Mouse (Mus musculus) kidney, adult 2 months (tissue): ENCODE measurements around the gene A830018L16Rik. TPM values are rescaled to one million over a fixed set of nuclear protein-coding genes. Genes with fewer than 3 reads are reported as not detected.

ENCODE experiments used
- DNase-seq: peaks from one replicate; pipeline ENCODE4 v3.0.0; 2021
- H3K27ac ChIP-seq: fragments of 200-500 bp; 2 replicates; pipeline ENCODE4 v1.5.1; 2012; ENCODE audit warnings: low read depth, low read length, control low read depth, inconsistent platforms; ENCODE audit not compliant: insufficient read depth
- H3K27me3 ChIP-seq: fragments of 200-500 bp; replicated peaks from 2 replicates; pipeline ENCODE4 v1.6.1; 2012; ENCODE audit warnings: mild to moderate bottlenecking, moderate library complexity, low read length, inconsistent platforms; ENCODE audit not compliant: control insufficient read depth, insufficient read depth
- H3K36me3 ChIP-seq: fragments of 200-500 bp; 2 replicates; pipeline ENCODE4 v1.6.1; 2012; ENCODE audit warnings: mild to moderate bottlenecking, moderate library complexity, low read length, inconsistent platforms; ENCODE audit not compliant: control insufficient read depth, insufficient read depth
- H3K4me1 ChIP-seq: fragments of 200-500 bp; 2 replicates; pipeline ENCODE4 v1.6.1; 2011; ENCODE audit warnings: low read length; ENCODE audit not compliant: control insufficient read depth, insufficient read depth
- H3K4me3 ChIP-seq: fragments of 200-500 bp; 2 replicates; pipeline ENCODE4 v1.5.1; 2011; ENCODE audit warnings: mild to moderate bottlenecking, low read depth, low read length, control low read depth; ENCODE audit not compliant: insufficient read depth
- CTCF ChIP-seq: fragments of 200-500 bp; conservative IDR thresholded peaks from 2 replicates; pipeline ENCODE4 v1.5.1; 2011; ENCODE audit warnings: low read depth, mild to moderate bottlenecking, control low read depth, low read length, moderate library complexity, mixed read lengths; ENCODE audit not compliant: insufficient read depth, insufficient read length
- POLR2A ChIP-seq: fragments of 200-500 bp; IDR thresholded peaks from one replicate; pipeline ENCODE4 v1.6.1; 2011; ENCODE audit warnings: low read depth, low read length, control low read depth
- WGBS: fragments of 180-500 bp; shearing (Covaris S2); methylation state at CpG from one replicate; pipeline ENCODE4 v1.1.7; 2018; 5-methylcytosine and 5-hydroxymethylcytosine counted together
- polyA plus RNA-seq: library from polyadenylated mRNA; depleted of rRNA; stranded (reverse); fragments of >200 nt; gene quantifications from 2 replicates; pipeline ENCODE4 v1.2.3, GENCODE M21; 2012

Gene A830018L16Rik
- polyA plus RNA-seq, 1 experiment: 0.58 TPM

DNA sequence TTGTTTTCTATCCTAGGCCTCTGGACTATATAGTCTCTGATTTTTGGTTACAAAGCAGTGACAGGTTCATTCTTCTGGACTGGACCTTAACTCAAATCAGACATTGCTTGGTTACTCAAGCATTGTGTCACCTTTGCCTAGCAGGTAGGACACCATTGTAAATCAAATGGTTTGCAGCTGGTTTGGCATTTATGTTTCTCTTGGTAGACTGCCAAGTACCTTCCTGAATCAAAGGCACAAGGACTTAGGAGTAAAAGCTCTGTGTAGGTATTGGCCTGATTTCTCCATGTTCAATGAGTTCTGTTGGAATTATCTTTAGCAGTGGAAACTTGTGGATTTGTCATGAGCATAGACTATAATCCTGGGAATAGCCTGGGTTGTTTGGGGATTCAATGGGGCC is 338.1 kb downstream of the A830018L16Rik start:
- TF ChIP-seq CTCF: no peak
- TF ChIP-seq POLR2A: no peak
- no peak overlapping the region for H3K4me3 ChIP-seq
- DNase-seq: peak; percentile 62
- no peaks in the 10 kb centered on the region; the same call in 1 of the 2 replicates for H3K4me1 ChIP-seq
- no peak overlapping the region for H3K27ac ChIP-seq
- H3K27me3 ChIP-seq: no peaks in the 10 kb centered on the region
- no peaks in the 10 kb centered on the region for H3K36me3 ChIP-seq

DNA sequence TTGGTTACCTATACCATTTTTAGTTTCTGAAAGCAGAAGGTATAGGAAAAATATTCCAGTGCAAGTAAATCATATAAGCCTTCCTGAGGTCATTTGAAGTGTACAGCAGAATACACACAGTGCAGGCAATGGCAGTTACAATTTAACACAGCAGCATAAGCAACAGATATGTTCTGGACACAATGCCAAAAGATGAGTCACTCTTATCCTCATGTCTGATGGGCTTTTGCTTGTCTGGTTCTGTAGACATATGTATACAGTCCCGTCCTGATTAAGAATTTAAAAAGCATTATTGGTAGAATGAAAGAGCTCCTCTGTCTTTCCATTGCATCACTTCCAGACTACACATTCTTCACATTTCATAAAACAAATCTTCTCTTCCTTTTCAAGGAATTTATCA is 374.4 kb downstream of the A830018L16Rik start:
- DNase-seq: no peak
- no peaks in the 10 kb centered on the region for H3K36me3 ChIP-seq
- WGBS: 60% methylated on average over 1 of the region's 1 CpGs
- no peak overlapping the region for H3K4me3 ChIP-seq
- no peaks in the 10 kb centered on the region for H3K4me1 ChIP-seq
- H3K27ac ChIP-seq: no peak overlapping the region
- TF ChIP-seq POLR2A: no peak
- TF ChIP-seq CTCF: no peak
- no peaks in the 10 kb centered on the region for H3K27me3 ChIP-seq

DNA sequence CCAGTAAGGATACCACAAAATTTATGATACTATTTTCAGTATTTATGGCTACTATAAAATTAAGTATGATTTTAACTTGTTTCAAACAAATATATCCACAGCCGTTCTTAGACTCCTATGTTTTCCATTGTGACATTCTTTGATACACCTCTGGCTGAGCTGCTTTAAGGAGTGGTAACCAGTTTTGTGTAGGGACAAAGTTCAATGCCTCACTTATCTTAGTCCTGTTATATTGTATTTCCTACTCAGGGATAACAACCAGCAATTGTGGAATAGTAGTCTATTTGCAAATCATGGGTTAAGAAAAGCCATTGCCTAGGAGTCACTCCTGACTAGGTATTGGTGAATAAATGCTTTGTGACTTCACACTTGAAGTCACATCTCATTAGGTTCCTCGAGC is 378.9 kb downstream of the A830018L16Rik start:
- Histone ChIP-seq H3K36me3 (no peaks in the 10 kb centered on the region), H3K27ac (no peak overlapping the region), H3K4me3 (no peak overlapping the region), H3K4me1 (no peaks in the 10 kb centered on the region), H3K27me3 (no peaks in the 10 kb centered on the region)
- TF ChIP-seq POLR2A (no peak), CTCF (no peak)
- WGBS: 54% methylated on average over 2 of the region's 2 CpGs
- no peak for DNase-seq

DNA sequence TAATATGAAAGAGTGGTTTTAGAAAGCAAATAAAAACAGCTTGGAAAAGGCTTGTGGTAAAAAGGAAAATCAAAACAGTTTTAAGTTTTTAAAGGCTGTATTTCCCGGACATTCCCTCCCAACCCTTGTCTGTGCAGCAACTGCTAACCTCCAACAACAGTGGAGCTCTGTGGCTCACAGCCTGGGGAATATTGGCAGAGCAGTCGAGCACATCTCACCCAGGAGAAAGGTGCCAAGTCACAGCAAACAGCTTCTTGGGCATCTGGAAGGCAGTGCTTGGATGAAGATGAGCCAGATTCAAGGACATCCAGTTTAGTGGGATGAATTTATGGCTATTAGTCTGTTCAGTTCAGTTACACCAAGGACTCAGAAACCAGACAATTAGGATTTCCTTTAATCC is 381.8 kb downstream of the A830018L16Rik start:
- Histone ChIP-seq H3K36me3 (no peaks in the 10 kb centered on the region), H3K4me3 (no peak overlapping the region), H3K27me3 (no peaks in the 10 kb centered on the region), H3K4me1 (no peaks in the 10 kb centered on the region), H3K27ac (no peak overlapping the region)
- TF ChIP-seq POLR2A: no peak
- no peak for TF ChIP-seq CTCF
- no peak for DNase-seq
- 44% methylated on average over 2 of the region's 2 CpGs for WGBS

DNA sequence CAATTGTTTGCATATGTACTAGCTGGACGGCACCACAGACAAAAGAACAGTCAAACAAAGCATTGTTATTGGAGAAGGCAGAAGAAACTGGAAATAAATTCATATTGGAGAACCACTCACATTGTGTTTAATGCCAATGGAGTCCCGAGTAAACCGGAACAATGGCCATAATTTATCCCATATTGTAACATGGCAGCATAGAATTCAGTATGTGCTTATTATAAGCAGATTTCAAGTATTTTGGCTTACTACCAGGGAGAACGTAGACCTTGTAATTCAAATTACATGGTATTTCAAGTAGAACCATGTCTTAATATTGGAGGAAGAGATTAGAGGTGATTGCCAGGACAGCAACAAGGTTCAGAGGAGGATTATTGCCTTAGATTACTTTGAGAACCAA is 458.9 kb downstream of the A830018L16Rik start:
- Histone ChIP-seq H3K27me3 (no peaks in the 10 kb centered on the region), H3K4me3 (no peak overlapping the region), H3K27ac (no peak overlapping the region), H3K4me1 (no peaks in the 10 kb centered on the region), H3K36me3 (no peaks in the 10 kb centered on the region)
- DNase-seq: no peak
- TF ChIP-seq POLR2A (no peak), CTCF (no peak)
- 83% methylated on average over 4 of the region's 4 CpGs for WGBS

DNA sequence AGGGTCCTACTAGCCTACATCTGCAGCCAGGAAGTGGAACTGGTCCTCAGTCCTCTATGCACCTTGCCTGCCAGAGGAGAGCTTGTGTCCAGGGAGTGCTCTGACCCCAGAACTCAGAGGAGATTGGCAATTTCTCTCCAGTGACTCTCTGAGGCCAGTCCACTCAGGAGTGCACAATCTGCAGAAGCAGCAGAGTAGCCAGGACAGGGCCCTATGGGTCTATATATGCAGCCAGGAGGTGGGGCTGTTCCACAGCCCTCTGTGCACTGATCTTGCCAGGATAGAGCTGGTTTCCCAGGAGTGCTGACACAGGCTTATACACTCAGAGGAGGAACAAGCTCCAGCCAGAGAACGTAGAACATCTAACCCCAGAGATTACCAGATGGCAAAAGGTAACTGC is 459.7 kb downstream of the A830018L16Rik start:
- no peak for DNase-seq
- no peaks in the 10 kb centered on the region for H3K36me3 ChIP-seq
- H3K4me3 ChIP-seq: no peak overlapping the region
- TF ChIP-seq CTCF (no peak), POLR2A (no peak)
- WGBS: 61% methylated on average over 1 of the region's 1 CpGs
- H3K4me1 ChIP-seq: no peaks in the 10 kb centered on the region
- H3K27me3 ChIP-seq: no peaks in the 10 kb centered on the region
- no peak overlapping the region for H3K27ac ChIP-seq

DNA sequence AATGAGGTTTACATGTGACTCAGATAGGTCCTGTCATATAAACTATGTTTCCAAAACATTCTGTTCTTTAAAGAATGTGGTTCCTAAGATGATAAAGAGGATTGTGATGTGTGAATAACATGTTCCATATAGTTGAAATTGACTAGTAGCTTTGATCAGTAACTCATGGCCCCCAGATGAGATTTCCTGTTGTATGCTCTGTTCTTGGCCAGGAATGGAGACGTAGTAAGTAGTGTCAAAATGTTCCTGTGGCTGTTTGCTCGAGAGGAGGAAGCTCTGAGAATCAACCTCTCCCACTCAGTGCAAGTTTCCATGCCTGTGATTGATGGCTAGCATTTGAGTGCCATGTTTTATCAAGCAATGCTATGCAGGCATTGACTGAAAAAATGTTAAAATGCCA is 467.8 kb downstream of the A830018L16Rik start:
- 13% methylated on average over 2 of the region's 2 CpGs for WGBS
- no peak for DNase-seq
- H3K27me3 ChIP-seq: no peaks in the 10 kb centered on the region
- TF ChIP-seq CTCF: no peak
- TF ChIP-seq POLR2A: no peak
- H3K4me3 ChIP-seq: no peak overlapping the region
- no peaks in the 10 kb centered on the region for H3K36me3 ChIP-seq
- no peaks in the 10 kb centered on the region for H3K4me1 ChIP-seq
- no peak overlapping the region for H3K27ac ChIP-seq

DNA sequence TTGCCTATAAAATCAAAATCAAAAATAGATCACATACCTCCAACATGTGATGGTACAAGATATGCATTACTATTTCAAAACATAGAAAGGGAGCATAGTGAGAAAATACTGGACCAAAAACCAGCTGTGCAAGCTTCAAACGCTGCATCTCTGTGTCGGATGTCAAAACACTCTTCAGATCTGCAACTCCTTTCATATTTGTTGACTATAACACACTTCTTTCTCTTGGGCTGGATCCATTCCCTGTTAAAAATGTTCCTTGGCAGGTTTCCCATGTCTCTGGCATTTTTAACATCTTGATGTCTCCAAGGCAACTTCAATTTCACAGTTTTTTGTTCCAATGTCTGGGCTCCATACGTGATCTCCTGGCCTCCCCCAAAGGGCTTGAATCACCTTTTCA is 481.8 kb downstream of the A830018L16Rik start:
- H3K4me1 ChIP-seq: no peaks in the 10 kb centered on the region
- 73% methylated on average over 3 of the region's 3 CpGs for WGBS
- DNase-seq: no peak
- H3K4me3 ChIP-seq: no peak overlapping the region
- H3K27me3 ChIP-seq: no peaks in the 10 kb centered on the region
- H3K27ac ChIP-seq: no peak overlapping the region
- H3K36me3 ChIP-seq: no peaks in the 10 kb centered on the region
- TF ChIP-seq CTCF (no peak), POLR2A (no peak)
